Mouse (Mus musculus): ENCODE data around the gene Scgb1b12.
"Not testable (repeated sequence)": the region's sequence is repeated elsewhere in the genome, so short reads cannot be mapped to it uniquely, and the experiment has no call there.

- not testable (repeated sequence) for TF ChIP-seq POLR2A (IDR thresholded peaks at IDR 0.05; ENCODE audit: borderline replicate concordance, extremely low read depth, insufficient read depth, insufficient read length, poor library complexity, severe bottlenecking); CTCF (IDR thresholded peaks at IDR 0.05; ENCODE audit: borderline replicate concordance, extremely low read depth, insufficient read depth, insufficient read length)
Observed at GRCm38 (mm10) chr7:32333882-32334281, at the start of gene Scgb1b12.
